Mouse (Mus musculus) myocyte (in vitro differentiated cells): ENCODE measurements around the gene Idh3g. TPM values are rescaled to one million over a fixed set of nuclear protein-coding genes. Genes with fewer than 3 reads are reported as not detected.
A peak's percentile ranks its signal among the peaks of the same experiment; 100 is the strongest.

Source experiments
- H3K27me3 ChIP-seq: one replicate; pipeline ENCODE4 v1.6.1; 2011; ENCODE audit not compliant: control insufficient read depth, insufficient read depth, insufficient read length
- H3K36me3 ChIP-seq: one replicate; pipeline ENCODE4 v1.6.1; 2011; ENCODE audit not compliant: control insufficient read depth, insufficient read depth
- H3K4me2 ChIP-seq: one replicate; pipeline ENCODE4 v1.6.1; 2011; ENCODE audit warnings: low read depth, control low read depth
- H3K4me3 ChIP-seq: one replicate; pipeline ENCODE4 v1.5.1; 2011; ENCODE audit warnings: mild to moderate bottlenecking, control low read depth, moderate library complexity
- H3K79me2 ChIP-seq: one replicate; pipeline ENCODE4 v1.6.1; 2011; ENCODE audit not compliant: control insufficient read depth, insufficient read depth
- H3ac ChIP-seq: one replicate; pipeline ENCODE4 v1.6.1; 2011; ENCODE audit not compliant: control insufficient read depth, insufficient read length
- CEBPB ChIP-seq: IDR thresholded peaks from 2 replicates; pipeline ENCODE4 v1.6.1; 2011; ENCODE audit warnings: mild to moderate bottlenecking, moderate library complexity; ENCODE audit not compliant: poor library complexity, insufficient read depth, severe bottlenecking
- E2F4 ChIP-seq: IDR thresholded peaks from one replicate; pipeline ENCODE4 v1.6.1; 2011; ENCODE audit warnings: mild to moderate bottlenecking, control low read depth, moderate library complexity; ENCODE audit not compliant: insufficient read depth
- MAX ChIP-seq: IDR thresholded peaks from one replicate; pipeline ENCODE4 v1.6.1; 2011; ENCODE audit warnings: low read depth, mild to moderate bottlenecking, control low read depth
- MYOD1 ChIP-seq, 3 experiments: IDR thresholded peaks; one replicate each; pipeline ENCODE4 v1.6.1; 2011; ENCODE audit warnings: control low read depth in 2 of 3, low read depth in 2 of 3, mild to moderate bottlenecking in 2 of 3, moderate library complexity in 1 of 3; ENCODE audit not compliant: insufficient read length in 2 of 3, control insufficient read depth in 1 of 3
- MYOG ChIP-seq, 3 experiments: IDR thresholded peaks; one replicate each; pipeline ENCODE4 v1.6.1; 2011; ENCODE audit warnings: control low read depth in 2 of 3, low read depth in 2 of 3, mild to moderate bottlenecking in 2 of 3; ENCODE audit not compliant: insufficient read length in 2 of 3, control insufficient read depth in 1 of 3, insufficient read depth in 1 of 3
- POLR2A ChIP-seq: IDR thresholded peaks from one replicate; pipeline ENCODE4 v1.6.1; 2011; ENCODE audit warnings: low read depth, mild to moderate bottlenecking, control low read depth, moderate library complexity; ENCODE audit not compliant: insufficient read length
- POLR2AphosphoS2 ChIP-seq: IDR thresholded peaks from one replicate; pipeline ENCODE4 v1.6.1; 2011; ENCODE audit warnings: low read depth, control low read depth; ENCODE audit not compliant: insufficient read length
- REST ChIP-seq: IDR thresholded peaks from one replicate; pipeline ENCODE4 v1.6.1; 2011; ENCODE audit warnings: mild to moderate bottlenecking, control low read depth, moderate library complexity; ENCODE audit not compliant: insufficient read depth, insufficient read length
- SRF ChIP-seq: IDR thresholded peaks from one replicate; pipeline ENCODE4 v1.6.1; 2011; ENCODE audit warnings: low read depth; ENCODE audit not compliant: control insufficient read depth, insufficient read length
- TCF12 ChIP-seq: IDR thresholded peaks from one replicate; pipeline ENCODE4 v1.6.1; 2011; ENCODE audit warnings: mild to moderate bottlenecking, control low read depth; ENCODE audit not compliant: poor library complexity, insufficient read depth, severe bottlenecking
- TCF3 ChIP-seq: IDR thresholded peaks from one replicate; pipeline ENCODE4 v1.6.1; 2011; ENCODE audit warnings: low read depth, control low read depth; ENCODE audit not compliant: insufficient read length
- USF1 ChIP-seq: IDR thresholded peaks from one replicate; pipeline ENCODE4 v1.6.1; 2011; ENCODE audit warnings: low read depth, mild to moderate bottlenecking, control low read depth, moderate library complexity
- polyA plus RNA-seq: library from polyadenylated mRNA; unstranded; fragments of >200 nt; fragmentation: generic; extraction: Trizol; gene quantifications from one replicate; pipeline ENCODE4 v1.2.1, GENCODE M21; 2012; ENCODE audit warnings: missing spikeins

Idh3g gene
- polyA plus RNA-seq, 1 experiment = 238 TPM

GRCm38 (mm10) chrX:73793039-73793438 lies 6.3 kb upstream of the Idh3g start:
- no peaks in the 10 kb centered on the region for H3K36me3 ChIP-seq
- TF ChIP-seq SRF = no peak
- TF ChIP-seq CEBPB = no peak
- no peak for TF ChIP-seq MYOD1 (IDR thresholded peaks at IDR 0.05; ENCODE audit: control insufficient read depth in 1 of 3, insufficient read length in 2 of 3, low read depth in 2 of 3)
- TF ChIP-seq MAX = no peak
- no peak for TF ChIP-seq POLR2AphosphoS2
- no peak for TF ChIP-seq TCF12
- TF ChIP-seq REST = no peak
- TF ChIP-seq POLR2A = no peak
- no peak for TF ChIP-seq MYOG (IDR thresholded peaks at IDR 0.05; ENCODE audit: control insufficient read depth in 1 of 3, insufficient read depth in 1 of 3, insufficient read length in 2 of 3, low read depth in 2 of 3)
- TF ChIP-seq TCF3 = no peak
- no peak for TF ChIP-seq USF1
- TF ChIP-seq E2F4 = no peak

GRCm38 (mm10) chrX:73788501-73788900 lies 1.8 kb upstream of the Idh3g start:
- Histone ChIP-seq H3K4me2 (peak overlapping the region; percentile 82), H3K36me3 (no peaks in the 10 kb centered on the region)
- TF ChIP-seq TCF12 = no peak
- TF ChIP-seq MAX = no peak
- TF ChIP-seq TCF3 = no peak
- no peak for TF ChIP-seq E2F4
- TF ChIP-seq MYOD1 (IDR thresholded peaks at IDR 0.05; ENCODE audit: control insufficient read depth in 1 of 3, insufficient read length in 2 of 3, low read depth in 2 of 3) = no peak
- no peak for TF ChIP-seq MYOG (IDR thresholded peaks at IDR 0.05; ENCODE audit: control insufficient read depth in 1 of 3, insufficient read depth in 1 of 3, insufficient read length in 2 of 3, low read depth in 2 of 3)
- TF ChIP-seq SRF = no peak

More at GRCm38 (mm10) chrX:73793039-73793438, 6.3 kb upstream of the Idh3g start:
- H3K79me2 ChIP-seq = peaks cover 8% of the 10 kb centered on the region
- H3K27me3 ChIP-seq = no peaks in the 10 kb centered on the region
- H3ac ChIP-seq = no peak overlapping the region
- no peak overlapping the region for H3K4me2 ChIP-seq
- no peak overlapping the region for H3K4me3 ChIP-seq

GRCm38 (mm10) chrX:73787225-73787558 lies 495 bp upstream of the Idh3g start:
- TF ChIP-seq SRF = no peak
- TF ChIP-seq REST = no peak
- TF ChIP-seq MAX = no peak
- TF ChIP-seq MYOD1 (IDR thresholded peaks at IDR 0.05; ENCODE audit: control insufficient read depth in 1 of 3, insufficient read length in 2 of 3, low read depth in 2 of 3) = no peak
- TF ChIP-seq POLR2A = no peak
- no peak for TF ChIP-seq POLR2AphosphoS2
- no peak for TF ChIP-seq TCF3
- no peak for TF ChIP-seq E2F4
- TF ChIP-seq MYOG (IDR thresholded peaks at IDR 0.05; ENCODE audit: control insufficient read depth in 1 of 3, insufficient read depth in 1 of 3, insufficient read length in 2 of 3, low read depth in 2 of 3) = no peak
- no peak for TF ChIP-seq CEBPB
- TF ChIP-seq TCF12 = no peak

More at GRCm38 (mm10) chrX:73788501-73788900, 1.8 kb upstream of the Idh3g start:
- Histone ChIP-seq H3K27me3 (no peaks in the 10 kb centered on the region), H3K79me2 (peaks cover 47% of the 10 kb centered on the region), H3ac (no peak overlapping the region), H3K4me3 (peak overlapping the region; percentile 88)

GRCm38 (mm10) chrX:73785666-73786065 lies 1.0 kb downstream of the Idh3g start:
- no peak for TF ChIP-seq POLR2AphosphoS2
- no peak for TF ChIP-seq MYOG (IDR thresholded peaks at IDR 0.05; ENCODE audit: control insufficient read depth in 1 of 3, insufficient read depth in 1 of 3, insufficient read length in 2 of 3, low read depth in 2 of 3)
- TF ChIP-seq POLR2A = no peak
- TF ChIP-seq SRF = no peak
- no peak for TF ChIP-seq CEBPB
- no peak for TF ChIP-seq E2F4
- TF ChIP-seq MYOD1 (IDR thresholded peaks at IDR 0.05; ENCODE audit: control insufficient read depth in 1 of 3, insufficient read length in 2 of 3, low read depth in 2 of 3) = no peak
- TF ChIP-seq MAX = no peak
- TF ChIP-seq REST = no peak
- no peak for TF ChIP-seq USF1
- TF ChIP-seq TCF3 = no peak
- no peak for TF ChIP-seq TCF12
- Histone ChIP-seq H3K27me3 (no peaks in the 10 kb centered on the region), H3K36me3 (peaks cover 7% of the 10 kb centered on the region), H3K4me3 (peak overlapping the region; percentile 88), H3K79me2 (peaks cover 52% of the 10 kb centered on the region), H3ac (peak overlapping the region; percentile 48), H3K4me2 (peak overlapping the region; percentile 89)

More at GRCm38 (mm10) chrX:73787225-73787558, 495 bp upstream of the Idh3g start:
- Histone ChIP-seq H3ac (peak overlapping the region; percentile 48), H3K27me3 (no peaks in the 10 kb centered on the region), H3K79me2 (peaks cover 52% of the 10 kb centered on the region), H3K4me3 (peak overlapping the region; percentile 88), H3K36me3 (no peaks in the 10 kb centered on the region), H3K4me2 (peak overlapping the region; percentile 82)
